Mouse (Mus musculus): ENCODE data around the gene Gdf5. TPM values are rescaled to one million over a fixed set of nuclear protein-coding genes. Genes with fewer than 3 reads are reported as not detected.

Gdf5 gene
- polyA plus RNA-seq, 1 experiment, result 2.8 TPM

GRCm38 (mm10) chr2:155945580-155945979 lies 413 bp upstream of the Gdf5 start:
- H3K27me3 ChIP-seq (ENCODE audit: control insufficient read depth, insufficient read depth, insufficient read length), result no peaks in the 10 kb centered on the region
- H3ac ChIP-seq (ENCODE audit: control insufficient read depth, insufficient read length), result no peak overlapping the region
- H3K4me2 ChIP-seq (ENCODE audit: low read depth), result no peak overlapping the region
- no peaks in the 10 kb centered on the region for H3K79me2 ChIP-seq (ENCODE audit: control insufficient read depth, insufficient read depth)
- no peaks in the 10 kb centered on the region for H3K36me3 ChIP-seq (ENCODE audit: control insufficient read depth, insufficient read depth)
- TF ChIP-seq POLR2A (IDR thresholded peaks at IDR 0.05; ENCODE audit: insufficient read length, low read depth), result no peak
- no peak for TF ChIP-seq POLR2AphosphoS2 (IDR thresholded peaks at IDR 0.05; ENCODE audit: insufficient read length, low read depth)
- TF ChIP-seq SRF (IDR thresholded peaks at IDR 0.05; ENCODE audit: control insufficient read depth, insufficient read length, low read depth), result no peak
- TF ChIP-seq E2F4 (IDR thresholded peaks at IDR 0.05; ENCODE audit: insufficient read depth), result no peak
- no peak for TF ChIP-seq MYOG (IDR thresholded peaks at IDR 0.05; ENCODE audit: control insufficient read depth in 1 of 3, insufficient read depth in 1 of 3, insufficient read length in 2 of 3, low read depth in 2 of 3)
- no peak for TF ChIP-seq MYOD1 (IDR thresholded peaks at IDR 0.05; ENCODE audit: control insufficient read depth in 1 of 3, insufficient read length in 2 of 3, low read depth in 2 of 3)
- no peak for TF ChIP-seq TCF3 (IDR thresholded peaks at IDR 0.05; ENCODE audit: insufficient read length, low read depth)
- no peak for TF ChIP-seq MAX (IDR thresholded peaks at IDR 0.05; ENCODE audit: low read depth)
- TF ChIP-seq REST (IDR thresholded peaks at IDR 0.05; ENCODE audit: insufficient read depth, insufficient read length), result no peak
- no peak for TF ChIP-seq CEBPB (IDR thresholded peaks at IDR 0.05; ENCODE audit: insufficient read depth, poor library complexity, severe bottlenecking)
- TF ChIP-seq USF1 (IDR thresholded peaks at IDR 0.05; ENCODE audit: low read depth), result no peak
- no peak overlapping the region for H3K4me3 ChIP-seq

GRCm38 (mm10) chr2:155944685-155945084 lies 482 bp downstream of the Gdf5 start:
- H3K4me2 ChIP-seq (ENCODE audit: low read depth), result no peak overlapping the region
- no peak overlapping the region for H3ac ChIP-seq (ENCODE audit: control insufficient read depth, insufficient read length)
- no peaks in the 10 kb centered on the region for H3K36me3 ChIP-seq (ENCODE audit: control insufficient read depth, insufficient read depth)
- no peaks in the 10 kb centered on the region for H3K79me2 ChIP-seq (ENCODE audit: control insufficient read depth, insufficient read depth)
- H3K4me3 ChIP-seq, result no peak overlapping the region
- no peak for TF ChIP-seq REST (IDR thresholded peaks at IDR 0.05; ENCODE audit: insufficient read depth, insufficient read length)
- H3K27me3 ChIP-seq (ENCODE audit: control insufficient read depth, insufficient read depth, insufficient read length), result no peaks in the 10 kb centered on the region

GRCm38 (mm10) chr2:155943463-155943862 lies 1.7 kb downstream of the Gdf5 start:
- Histone ChIP-seq H3K79me2 (ENCODE audit: control insufficient read depth, insufficient read depth) (no peaks in the 10 kb centered on the region), H3K4me3 (no peak overlapping the region), H3K27me3 (ENCODE audit: control insufficient read depth, insufficient read depth, insufficient read length) (no peaks in the 10 kb centered on the region), H3K36me3 (ENCODE audit: control insufficient read depth, insufficient read depth) (no peaks in the 10 kb centered on the region), H3K4me2 (ENCODE audit: low read depth) (no peak overlapping the region), H3ac (ENCODE audit: control insufficient read depth, insufficient read length) (no peak overlapping the region)
- TF ChIP-seq TCF12 (IDR thresholded peaks at IDR 0.05; ENCODE audit: insufficient read depth, poor library complexity, severe bottlenecking), result no peak
- TF ChIP-seq POLR2AphosphoS2 (IDR thresholded peaks at IDR 0.05; ENCODE audit: insufficient read length, low read depth), result no peak
- no peak for TF ChIP-seq TCF3 (IDR thresholded peaks at IDR 0.05; ENCODE audit: insufficient read length, low read depth)
- TF ChIP-seq USF1 (IDR thresholded peaks at IDR 0.05; ENCODE audit: low read depth), result no peak
- no peak for TF ChIP-seq MYOG (IDR thresholded peaks at IDR 0.05; ENCODE audit: control insufficient read depth in 1 of 3, insufficient read depth in 1 of 3, insufficient read length in 2 of 3, low read depth in 2 of 3)

- no peaks in the 10 kb centered on the region for H3K79me2 ChIP-seq (ENCODE audit: control insufficient read depth, insufficient read depth)
- no peak for TF ChIP-seq TCF12 (IDR thresholded peaks at IDR 0.05; ENCODE audit: insufficient read depth, poor library complexity, severe bottlenecking)
- TF ChIP-seq USF1 (IDR thresholded peaks at IDR 0.05; ENCODE audit: low read depth), result no peak
- TF ChIP-seq TCF3 (IDR thresholded peaks at IDR 0.05; ENCODE audit: insufficient read length, low read depth), result no peak
- TF ChIP-seq MAX (IDR thresholded peaks at IDR 0.05; ENCODE audit: low read depth), result no peak
- no peak for TF ChIP-seq MYOD1 (IDR thresholded peaks at IDR 0.05; ENCODE audit: control insufficient read depth in 1 of 3, insufficient read length in 2 of 3, low read depth in 2 of 3)
- no peak for TF ChIP-seq POLR2A (IDR thresholded peaks at IDR 0.05; ENCODE audit: insufficient read length, low read depth)
- no peak for TF ChIP-seq CEBPB (IDR thresholded peaks at IDR 0.05; ENCODE audit: insufficient read depth, poor library complexity, severe bottlenecking)
- no peak for TF ChIP-seq MYOG (IDR thresholded peaks at IDR 0.05; ENCODE audit: control insufficient read depth in 1 of 3, insufficient read depth in 1 of 3, insufficient read length in 2 of 3, low read depth in 2 of 3)
- TF ChIP-seq POLR2AphosphoS2 (IDR thresholded peaks at IDR 0.05; ENCODE audit: insufficient read length, low read depth), result no peak
- TF ChIP-seq SRF (IDR thresholded peaks at IDR 0.05; ENCODE audit: control insufficient read depth, insufficient read length, low read depth), result no peak
- no peak for TF ChIP-seq REST (IDR thresholded peaks at IDR 0.05; ENCODE audit: insufficient read depth, insufficient read length)
- TF ChIP-seq E2F4 (IDR thresholded peaks at IDR 0.05; ENCODE audit: insufficient read depth), result no peak
- no peaks in the 10 kb centered on the region for H3K36me3 ChIP-seq (ENCODE audit: control insufficient read depth, insufficient read depth)
- H3ac ChIP-seq (ENCODE audit: control insufficient read depth, insufficient read length), result no peak overlapping the region
- no peaks in the 10 kb centered on the region for H3K27me3 ChIP-seq (ENCODE audit: control insufficient read depth, insufficient read depth, insufficient read length)
- H3K4me3 ChIP-seq, result no peak overlapping the region
- no peak overlapping the region for H3K4me2 ChIP-seq (ENCODE audit: low read depth)
Observed at GRCm38 (mm10) chr2:155941697-155942442, 3.3 kb downstream of the Gdf5 start.

GRCm38 (mm10) chr2:155940681-155941080 lies 4.5 kb downstream of the Gdf5 start, which contains the start of gene Gm15557:
Gm15557 (plus strand) TSS chr2:155940728.
- H3K36me3 ChIP-seq (ENCODE audit: control insufficient read depth, insufficient read depth), result no peaks in the 10 kb centered on the region
- no peak within 1 kb of the TSS for H3ac ChIP-seq (ENCODE audit: control insufficient read depth, insufficient read length)
- TF ChIP-seq TCF12 (IDR thresholded peaks at IDR 0.05; ENCODE audit: insufficient read depth, poor library complexity, severe bottlenecking), result no peak
- TF ChIP-seq CEBPB (IDR thresholded peaks at IDR 0.05; ENCODE audit: insufficient read depth, poor library complexity, severe bottlenecking), result no peak
- TF ChIP-seq POLR2AphosphoS2 (IDR thresholded peaks at IDR 0.05; ENCODE audit: insufficient read length, low read depth), result no peak
- no peak for TF ChIP-seq E2F4 (IDR thresholded peaks at IDR 0.05; ENCODE audit: insufficient read depth)
- no peak for TF ChIP-seq MAX (IDR thresholded peaks at IDR 0.05; ENCODE audit: low read depth)
- TF ChIP-seq USF1 (IDR thresholded peaks at IDR 0.05; ENCODE audit: low read depth), result no peak
- TF ChIP-seq REST (IDR thresholded peaks at IDR 0.05; ENCODE audit: insufficient read depth, insufficient read length), result no peak
- TF ChIP-seq SRF (IDR thresholded peaks at IDR 0.05; ENCODE audit: control insufficient read depth, insufficient read length, low read depth), result no peak
- no peak for TF ChIP-seq MYOD1 (IDR thresholded peaks at IDR 0.05; ENCODE audit: control insufficient read depth in 1 of 3, insufficient read length in 2 of 3, low read depth in 2 of 3)
- no peak for TF ChIP-seq MYOG (IDR thresholded peaks at IDR 0.05; ENCODE audit: control insufficient read depth in 1 of 3, insufficient read depth in 1 of 3, insufficient read length in 2 of 3, low read depth in 2 of 3)
- TF ChIP-seq TCF3 (IDR thresholded peaks at IDR 0.05; ENCODE audit: insufficient read length, low read depth), result no peak
- TF ChIP-seq POLR2A (IDR thresholded peaks at IDR 0.05; ENCODE audit: insufficient read length, low read depth), result no peak
- H3K79me2 ChIP-seq (ENCODE audit: control insufficient read depth, insufficient read depth), result no peaks in the 10 kb centered on the region
- H3K4me2 ChIP-seq (ENCODE audit: low read depth), result no peak within 1 kb of the TSS
- H3K27me3 ChIP-seq (ENCODE audit: control insufficient read depth, insufficient read depth, insufficient read length), result no peaks in the 10 kb centered on the region
- H3K4me3 ChIP-seq, result no peak within 1 kb of the TSS

All from myocyte (in vitro differentiated cells).